In the genomic region with DNA sequence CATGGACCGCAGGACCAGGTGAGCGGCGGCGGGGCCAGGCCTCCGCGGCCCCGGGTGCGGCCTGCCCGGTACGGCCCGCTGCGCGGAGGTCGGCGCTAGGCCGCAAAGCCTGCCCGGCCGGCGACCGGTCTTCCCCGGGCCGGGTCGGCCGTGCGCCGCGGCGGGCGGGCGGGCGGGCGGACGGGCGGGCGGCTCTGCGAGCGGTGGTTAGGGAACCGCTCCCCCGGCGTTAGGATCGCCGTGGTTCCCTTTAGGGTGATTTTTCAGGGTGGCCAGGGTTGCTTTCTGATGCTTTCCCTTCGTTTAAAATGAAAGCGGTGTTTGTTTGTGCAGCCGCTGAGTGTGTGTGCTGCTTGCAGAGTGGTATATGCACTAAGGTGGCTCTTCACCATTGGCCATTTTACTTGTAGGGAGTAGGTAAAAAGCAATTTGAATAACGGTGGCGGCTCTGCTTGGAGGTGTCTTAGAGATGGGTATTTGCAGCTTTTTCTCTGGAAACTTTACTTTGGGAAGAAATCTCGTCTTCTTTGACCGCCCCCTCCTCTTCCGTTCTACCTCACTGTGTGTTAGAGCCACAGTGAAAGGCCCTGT, we compare ENCODE assay signal across 7 mouse cellular contexts. TPM values are rescaled to one million over a fixed set of nuclear protein-coding genes. Genes with fewer than 3 reads are reported as not detected.
DNase-seq lines count a peak whose midpoint lies in the region; ATAC-seq and TF ChIP-seq lines count a peak whose summit lies in the region.

No protein-coding gene starts in this region.

- TF ChIP-seq POLR2A in CH12.LX (IDR thresholded peaks at IDR 0.05; ENCODE audit: low read depth, low read length): peak; percentile 47; the same call in 1 of the 2 replicates

- in situ Hi-C loops in CH12.LX (cut with MboI; ENCODE audit: low pct_ligation_motif_present, low pct_unique_long_range_greater_than_20kb, low sequenced_read_pairs): no loop called here

- peak; percentile 50 for ATAC-seq in activated CD4-positive, CD25-positive, alpha-beta regulatory T cell, adult 4 months
- ATAC-seq in embryonic facial prominence, embryonic 14.5 days (ENCODE audit: low read depth): peak; percentile 88
- ATAC-seq in heart, embryonic 15.5 days (replicated peaks; ENCODE audit: insufficient number of reproducible peaks, insufficient read depth, low FRiP score, low read depth): peak; percentile 66

- peaks cover 9 to 24% of the 10 kb centered on the region in 2 experiments for H3K36me3 ChIP-seq in CH12.LX (replicated peaks in 1 of 2; ENCODE audit: control insufficient read depth in 1 of 2, insufficient read depth in 1 of 2, low read length in 1 of 2)
- no peaks in the 10 kb centered on the region for H3K36me3 ChIP-seq in embryonic facial prominence, embryonic 14.5 days (ENCODE audit: control insufficient read depth, insufficient read depth, low read length)
- no peaks in the 10 kb centered on the region for H3K36me3 ChIP-seq in heart, embryonic 15.5 days

- no peaks in the 10 kb centered on the region for H3K9me3 ChIP-seq in CH12.LX (replicated peaks; ENCODE audit: low read length)
- no peaks in the 10 kb centered on the region for H3K9me3 ChIP-seq in embryonic facial prominence, embryonic 14.5 days (ENCODE audit: control insufficient read depth, low read length)
- H3K9me3 ChIP-seq in heart, embryonic 15.5 days (replicated peaks): no peaks in the 10 kb centered on the region

- TF ChIP-seq CTCF in CH12.LX (conservative IDR thresholded peaks at IDR 0.05 in 1 of 2, IDR thresholded peaks at IDR 0.05 in 1 of 2; ENCODE audit: low read depth in 2 of 2, low read length in 2 of 2): no peak

- H3K79me2 ChIP-seq in CH12.LX (replicated peaks; ENCODE audit: control insufficient read depth, extremely low read depth, insufficient read depth, poor library complexity, severe bottlenecking): peaks cover 8% of the 10 kb centered on the region

- dilution Hi-C loops in CH12.LX (cut with MboI; ENCODE audit: extremely low pct_ligation_motif_present, extremely low pct_unique_long_range_greater_than_20kb, low sequenced_read_pairs): no loop called here

- H3K4me3 ChIP-seq in CH12.LX (replicated peaks in 1 of 3; ENCODE audit: low read depth in 2 of 3, low read length in 2 of 3, poor library complexity in 1 of 3): peak overlapping the region; percentile 80 to 96 (median 91)
- peak overlapping the region; percentile 80 for H3K4me3 ChIP-seq in embryonic facial prominence, embryonic 14.5 days (ENCODE audit: low read depth, low read length)
- H3K4me3 ChIP-seq in heart, embryonic 15.5 days: peak overlapping the region; percentile 84

- H3K4me2 ChIP-seq in CH12.LX (ENCODE audit: insufficient read depth, low read depth, poor library complexity, severe bottlenecking): peak overlapping the region; percentile 90
- peak overlapping the region; percentile 70 for H3K4me2 ChIP-seq in embryonic facial prominence, embryonic 14.5 days (ENCODE audit: low read depth, low read length)
- H3K4me2 ChIP-seq in heart, embryonic 15.5 days: peak overlapping the region; percentile 79

- peak overlapping the region; percentile 96 for H3K9ac ChIP-seq in CH12.LX (ENCODE audit: insufficient read depth, low read depth)
- peak overlapping the region; percentile 94 for H3K9ac ChIP-seq in embryonic facial prominence, embryonic 14.5 days (ENCODE audit: low read depth, low read length)
- H3K9ac ChIP-seq in heart, embryonic 15.5 days: peak overlapping the region; percentile 91

- peaks cover 0 to 38% of the 10 kb centered on the region in 2 experiments; a peak in 2 of 4 replicates for H3K4me1 ChIP-seq in CH12.LX (ENCODE audit: control insufficient read depth in 1 of 2, insufficient read depth in 2 of 2)
- H3K4me1 ChIP-seq in embryonic facial prominence, embryonic 14.5 days (ENCODE audit: control insufficient read depth, insufficient read depth, low read length): no peaks in the 10 kb centered on the region
- H3K4me1 ChIP-seq in heart, embryonic 15.5 days (replicated peaks): peaks cover 21% of the 10 kb centered on the region

- TF ChIP-seq EP300 in CH12.LX (IDR thresholded peaks at IDR 0.05; ENCODE audit: low read length): no peak

- peaks cover 2% of the 10 kb centered on the region for H3K27me3 ChIP-seq in CH12.LX (replicated peaks)
- H3K27me3 ChIP-seq in embryonic facial prominence, embryonic 14.5 days (replicated peaks; ENCODE audit: control insufficient read depth, insufficient read depth, low read length): no peaks in the 10 kb centered on the region
- no peaks in the 10 kb centered on the region for H3K27me3 ChIP-seq in heart, embryonic 15.5 days

- TF ChIP-seq RAD21 in CH12.LX (IDR thresholded peaks at IDR 0.05; ENCODE audit: low read depth, low read length): no peak

- peak; percentile 66 for DNase-seq in CH12.LX (ENCODE audit: extremely low read depth)
- DNase-seq in embryonic facial prominence, embryonic 14.5 days (ENCODE audit: low spot score): peak; percentile 67
- DNase-seq in kidney, postnatal 4 days: peak; percentile 59 to 73
- DNase-seq in lung, postnatal 36 days: peak; percentile 40
- DNase-seq in retina, postnatal 1 day: peak; percentile 65

- peak overlapping the region; percentile 78 for H3K27ac ChIP-seq in CH12.LX (ENCODE audit: insufficient read depth, low read depth)
- peak overlapping the region; percentile 86 for H3K27ac ChIP-seq in embryonic facial prominence, embryonic 14.5 days (replicated peaks; ENCODE audit: low read depth, low read length)
- peak overlapping the region; percentile 95 for H3K27ac ChIP-seq in heart, embryonic 15.5 days

- WGBS in embryonic facial prominence, embryonic 14.5 days: under 1% methylated on average over 26 of the region's 50 CpGs
- WGBS in heart, embryonic 15.5 days: under 1% methylated on average over 43 of the region's 50 CpGs

TF ChIP-seq in CH12.LX, 34 proteins besides CTCF, POLR2A, EP300 and RAD21:
- TF ChIP-seq NRF1 (IDR thresholded peaks at IDR 0.05; ENCODE audit: low read depth, low read length): no peak
- TF ChIP-seq POLR2AphosphoS2 (IDR thresholded peaks at IDR 0.05; ENCODE audit: low read depth, low read length): no peak
- 0 out of 2 replicates have a peak, but pooled peaks have one; percentile 15 for TF ChIP-seq MYC (IDR thresholded peaks at IDR 0.05; ENCODE audit: low read depth, low read length)
- TF ChIP-seq BHLHE40 (IDR thresholded peaks at IDR 0.05; ENCODE audit: low read depth, low read length): no peak
- TF ChIP-seq MAZ (IDR thresholded peaks at IDR 0.05; ENCODE audit: low read depth, low read length): no peak
- TF ChIP-seq TBP (conservative IDR thresholded peaks at IDR 0.05; ENCODE audit: low read depth, low read length): no peak; the same call in 1 of the 2 replicates
- TF ChIP-seq ELF1 (IDR thresholded peaks at IDR 0.05; ENCODE audit: low read depth, low read length): no peak
- TF ChIP-seq UBTF (IDR thresholded peaks at IDR 0.05; ENCODE audit: low read depth, low read length): peak; percentile 96
- TF ChIP-seq USF1 (IDR thresholded peaks at IDR 0.05; ENCODE audit: low read depth, low read length): no peak
- 0 out of 2 replicates have a peak, but pooled peaks have one; percentile 53 for TF ChIP-seq SIN3A (IDR thresholded peaks at IDR 0.05; ENCODE audit: low read length)
- TF ChIP-seq HCFC1 (IDR thresholded peaks at IDR 0.05; ENCODE audit: low read depth, low read length): no peak; the same call in 1 of the 2 replicates
- TF ChIP-seq TCF12 (IDR thresholded peaks at IDR 0.05; ENCODE audit: low read depth, low read length): peak; percentile 35; the same call in 1 of the 2 replicates
- no peak for TF ChIP-seq MEF2A (IDR thresholded peaks at IDR 0.05; ENCODE audit: borderline replicate concordance, low read depth, low read length)
- no peak; the same call in 1 of the 2 replicates for TF ChIP-seq NELFE (IDR thresholded peaks at IDR 0.05; ENCODE audit: low read depth, low read length)
- TF ChIP-seq ETS1 (conservative IDR thresholded peaks at IDR 0.05; ENCODE audit: low read depth, low read length): no peak
- TF ChIP-seq JUN (IDR thresholded peaks at IDR 0.05; ENCODE audit: insufficient read depth, low read depth, low read length): no peak
- no peak for TF ChIP-seq CHD1 (IDR thresholded peaks at IDR 0.05; ENCODE audit: low read depth, low read length)
- TF ChIP-seq E2F4 (IDR thresholded peaks at IDR 0.05; ENCODE audit: insufficient replicate concordance, low read depth, low read length): no peak
- no peak for TF ChIP-seq ZKSCAN1 (IDR thresholded peaks at IDR 0.05; ENCODE audit: borderline replicate concordance, low read depth, low read length)
- no peak for TF ChIP-seq ZC3H11A (IDR thresholded peaks at IDR 0.05; ENCODE audit: low read depth, low read length)
- no peak for TF ChIP-seq SMC3 (IDR thresholded peaks at IDR 0.05; ENCODE audit: low read depth, low read length)
- no peak for TF ChIP-seq KAT2A (IDR thresholded peaks at IDR 0.05; ENCODE audit: insufficient replicate concordance, low read length)
- no peak for TF ChIP-seq ZMIZ1 (IDR thresholded peaks at IDR 0.05; ENCODE audit: low read depth, low read length)

RNA-seq across cellular contexts. Expression of a gene that starts 0.7 kb away (rescaled TPM):
- total RNA-seq in CH12.LX (2012; rRNA removed) (8.0 and 10.6 TPM in 2 replicates), CH12.LX (2014; rRNA removed) (8.0 and 8.8 TPM in 2 replicates)
- polyA plus RNA-seq in CH12.LX (2012; ENCODE audit: insufficient read length, low read depth): 7.2 and 8.9 TPM in 2 replicates
- 10 to 100 TPM; 19.2 to 28.0 TPM for polyA plus RNA-seq in activated CD4-positive, CD25-positive, alpha-beta regulatory T cell, adult 4 months (2017; shearing (Covaris generic))
- 8.6 and 10.4 TPM in 2 replicates for polyA plus RNA-seq in embryonic facial prominence, embryonic 14.5 days (2014; fragmentation: Nextera tagmentation; extraction: Ambion mirVana)
- polyA plus RNA-seq in heart, embryonic 15.5 days (2015; fragmentation: Nextera tagmentation; extraction: Ambion mirVana): 13.0 and 14.8 TPM in 2 replicates

Comparison
In these comparisons a context has a peak if more than half of its experiments do, and no peak if none do; other contexts are left out.
1. Peak in every context shown above with its lines: DNase-seq, ATAC-seq, H3K4me3 ChIP-seq and H3K27ac ChIP-seq.